Mouse (Mus musculus) lung, adult 2 months (tissue): ENCODE data around the gene 1700034J05Rik. TPM values are rescaled to one million over a fixed set of nuclear protein-coding genes. Genes with fewer than 3 reads are reported as not detected.

Experiments used
- DNase-seq: peaks from one replicate; pipeline ENCODE4 v3.0.0; 2022
- H3K4me1 ChIP-seq: fragments of 200-500 bp; 2 replicates; pipeline ENCODE4 v1.6.1; 2011; ENCODE audit warnings: low read length; ENCODE audit not compliant: control insufficient read depth, insufficient read depth
- H3K4me3 ChIP-seq: fragments of 200-500 bp; replicated peaks from 2 replicates; pipeline ENCODE3; 2011; ENCODE audit warnings: low read depth, mild to moderate bottlenecking, control low read depth, low read length; ENCODE audit errors: extremely low read depth
- CTCF ChIP-seq: fragments of 200-500 bp; IDR thresholded peaks from 2 replicates; pipeline ENCODE4 v1.5.1; 2011; ENCODE audit warnings: mild to moderate bottlenecking, low read length, control low read depth; ENCODE audit not compliant: insufficient read depth
- POLR2A ChIP-seq: fragments of 200-500 bp; IDR thresholded peaks from 2 replicates; pipeline ENCODE4 v1.6.1; 2011; ENCODE audit warnings: low read depth, mild to moderate bottlenecking, control low read depth, low read length, borderline replicate concordance; ENCODE audit errors: extremely low read depth
- WGBS: fragments of 180-500 bp; shearing (Covaris S2); methylation state at CpG from one replicate; pipeline ENCODE4 v1.1.7; 2018; 5-methylcytosine and 5-hydroxymethylcytosine counted together
- polyA plus RNA-seq: library from polyadenylated mRNA; depleted of rRNA; stranded (reverse); fragments of >200 nt; gene quantifications from 2 replicates; pipeline ENCODE4 v1.2.3, GENCODE M21; 2012; rRNA removed

Gene 1700034J05Rik
- polyA plus RNA-seq, 1 experiment: not detected

- peaks cover 24% of the 10 kb centered on the region for H3K4me1 ChIP-seq
- no peak for DNase-seq
- TF ChIP-seq POLR2A (no peak), CTCF (no peak)
- 47% methylated on average over 2 of the region's 2 CpGs for WGBS
- H3K4me3 ChIP-seq: no peak overlapping the region
Measured at GRCm38 (mm10) chr6:146908801-146909200, 45.4 kb downstream of the 1700034J05Rik start.

GRCm38 (mm10) chr6:146907795-146908190 is 46.4 kb downstream of the 1700034J05Rik start:
- DNase-seq: no peak
- TF ChIP-seq POLR2A (no peak), CTCF (no peak)
- H3K4me3 ChIP-seq: no peak overlapping the region
- 64% methylated on average over 1 of the region's 1 CpGs for WGBS
- H3K4me1 ChIP-seq: peaks cover 19% of the 10 kb centered on the region

- no peak for TF ChIP-seq POLR2A
- TF ChIP-seq CTCF: no peak
- WGBS: 56% methylated on average over 5 of the region's 5 CpGs
- H3K4me1 ChIP-seq: peaks cover 15% of the 10 kb centered on the region
- no peak overlapping the region for H3K4me3 ChIP-seq
- DNase-seq: no peak
Measured at GRCm38 (mm10) chr6:146907061-146907794, 47.0 kb downstream of the 1700034J05Rik start.

- 77% methylated on average over 3 of the region's 3 CpGs for WGBS
Measured at GRCm38 (mm10) chr6:146906000-146906786, 48.0 kb downstream of the 1700034J05Rik start.

GRCm38 (mm10) chr6:146904707-146905106 is 49.5 kb downstream of the 1700034J05Rik start:
- peaks cover 6% of the 10 kb centered on the region for H3K4me1 ChIP-seq
- DNase-seq: no peak
- H3K4me3 ChIP-seq: no peak overlapping the region
- WGBS: 66% methylated on average over 3 of the region's 3 CpGs
- TF ChIP-seq CTCF: no peak
- no peak for TF ChIP-seq POLR2A

More at GRCm38 (mm10) chr6:146906000-146906786, 48.0 kb downstream of the 1700034J05Rik start:
- no peak overlapping the region for H3K4me3 ChIP-seq
- DNase-seq: no peak
- no peak for TF ChIP-seq POLR2A
- no peak for TF ChIP-seq CTCF
- H3K4me1 ChIP-seq: peaks cover 9% of the 10 kb centered on the region

GRCm38 (mm10) chr6:146903632-146904031 is 50.6 kb downstream of the 1700034J05Rik start:
- peaks cover 16% of the 10 kb centered on the region for H3K4me1 ChIP-seq
- DNase-seq: no peak
- H3K4me3 ChIP-seq: no peak overlapping the region
- 76% methylated on average over 2 of the region's 2 CpGs for WGBS
- TF ChIP-seq POLR2A (no peak), CTCF (no peak)

- TF ChIP-seq POLR2A (no peak), CTCF (no peak)
- Histone ChIP-seq H3K4me1 (peaks cover 23% of the 10 kb centered on the region), H3K4me3 (no peak overlapping the region)
- no peak for DNase-seq
- WGBS: 93% methylated on average over 4 of the region's 4 CpGs
Measured at GRCm38 (mm10) chr6:146901929-146902328, 52.3 kb downstream of the 1700034J05Rik start.

Other genes starting within 250 kb of the 1700034J05Rik start
- 2.8 and 5.3 TPM in 2 replicates for gene Stk38l, start 229.4 kb downstream of the 1700034J05Rik start, polyA plus RNA-seq
- gene Arntl2, start 158.4 kb downstream of the 1700034J05Rik start, polyA plus RNA-seq: 1.8 and 3.1 TPM in 2 replicates
- 0.12 TPM in 1 of 2 replicates, not detected in the other for gene Smco2, start 104.3 kb downstream of the 1700034J05Rik start, polyA plus RNA-seq
- 26.1 and 35.1 TPM in 2 replicates for gene Ppfibp1, start 65.9 kb downstream of the 1700034J05Rik start, polyA plus RNA-seq
- 0.24 and 0.32 TPM in 2 replicates for gene Rep15, start 78.2 kb upstream of the 1700034J05Rik start, polyA plus RNA-seq
- 5.2 and 6.2 TPM in 2 replicates for gene Mrps35, start 88.3 kb upstream of the 1700034J05Rik start, polyA plus RNA-seq
- gene Mansc4, start 132.6 kb upstream of the 1700034J05Rik start, polyA plus RNA-seq: 0.20 and 0.65 TPM in 2 replicates
- 11.5 and 12.0 TPM in 2 replicates for gene Klhl42, start 137.0 kb upstream of the 1700034J05Rik start, polyA plus RNA-seq